ENCODE assay signal across 8 mouse cellular contexts in genomic region chr12:70110375-70111116, GRCm38 (mm10). TPM values are rescaled to one million over a fixed set of nuclear protein-coding genes. Genes with fewer than 3 reads are reported as not detected.
DNase-seq lines count a peak whose midpoint lies in the region; ATAC-seq lines count a peak whose summit lies in the region.

No protein-coding gene starts in this region.

- WGBS in heart, embryonic 10.5 days, result 11% methylated on average over 23 of the region's 23 CpGs
- WGBS in embryonic facial prominence, embryonic 15.5 days, result 11% methylated on average over 23 of the region's 23 CpGs
- WGBS in intestine, embryonic 14.5 days, result 9% methylated on average over 23 of the region's 23 CpGs
- 7% methylated on average over 23 of the region's 23 CpGs for WGBS in midbrain, embryonic 15.5 days

- DNase-seq in heart, embryonic 10.5 days (ENCODE audit: low spot score), result no peak
- no peak for DNase-seq in heart, postnatal 14 days
- DNase-seq in intestine, embryonic 14.5 days (ENCODE audit: low spot score), result peak; percentile 69
- no peak for DNase-seq in retina, embryonic 14.5 days (ENCODE audit: low spot score)
- DNase-seq in adrenal gland, postnatal 10 days, result no peak

- no peaks in the 10 kb centered on the region for H3K36me3 ChIP-seq in heart, embryonic 10.5 days
- H3K36me3 ChIP-seq in embryonic facial prominence, embryonic 15.5 days, result no peaks in the 10 kb centered on the region
- H3K36me3 ChIP-seq in intestine, embryonic 14.5 days (ENCODE audit: control insufficient read depth, insufficient read depth, low read length), result no peaks in the 10 kb centered on the region
- H3K36me3 ChIP-seq in midbrain, embryonic 15.5 days (replicated peaks), result no peaks in the 10 kb centered on the region

- intact Hi-C loops in heart, postnatal 14 days (cut with DNase I), result loop anchor here (5.0 kb wide), 1 partner anchor 37 kb away; no protein-coding TSS in a partner anchor

- peak; percentile 18 for ATAC-seq in CD4-positive, CD25-positive, alpha-beta regulatory T cell, adult 4 months
- no peak for ATAC-seq in embryonic facial prominence, embryonic 15.5 days (ENCODE audit: insufficient number of reproducible peaks, low FRiP score, low TSS enrichment, low read depth)
- no peak for ATAC-seq in intestine, embryonic 14.5 days (replicated peaks; ENCODE audit: low FRiP score, low TSS enrichment, low read depth)
- ATAC-seq in midbrain, embryonic 15.5 days (replicated peaks), result peak; percentile 11; the same call in 1 of the 2 replicates

- peak overlapping the region; percentile 75 for H3K9ac ChIP-seq in embryonic facial prominence, embryonic 15.5 days
- H3K9ac ChIP-seq in intestine, embryonic 14.5 days (ENCODE audit: low read length), result peak overlapping the region; percentile 93
- H3K9ac ChIP-seq in midbrain, embryonic 15.5 days, result peak overlapping the region; percentile 84

- peak overlapping the region; percentile 98 for H3K4me3 ChIP-seq in heart, embryonic 10.5 days
- H3K4me3 ChIP-seq in embryonic facial prominence, embryonic 15.5 days (replicated peaks), result peak overlapping the region; percentile 89
- peak overlapping the region; percentile 88 for H3K4me3 ChIP-seq in intestine, embryonic 14.5 days (ENCODE audit: low read depth, low read length)
- peak overlapping the region; percentile 72 for H3K4me3 ChIP-seq in midbrain, embryonic 15.5 days

- no peaks in the 10 kb centered on the region for H3K9me3 ChIP-seq in heart, embryonic 10.5 days
- H3K9me3 ChIP-seq in embryonic facial prominence, embryonic 15.5 days (replicated peaks), result no peaks in the 10 kb centered on the region
- no peaks in the 10 kb centered on the region for H3K9me3 ChIP-seq in intestine, embryonic 14.5 days (ENCODE audit: control insufficient read depth, low read length)
- H3K9me3 ChIP-seq in midbrain, embryonic 15.5 days, result no peaks in the 10 kb centered on the region

- peaks cover 24% of the 10 kb centered on the region for H3K27me3 ChIP-seq in heart, embryonic 10.5 days (ENCODE audit: insufficient read depth, poor library complexity, severe bottlenecking)
- 0 out of 2 replicates have a peak, but pooled peaks cover 3% of the 10 kb centered on the region for H3K27me3 ChIP-seq in embryonic facial prominence, embryonic 15.5 days
- no peaks in the 10 kb centered on the region for H3K27me3 ChIP-seq in intestine, embryonic 14.5 days (replicated peaks; ENCODE audit: control insufficient read depth, insufficient read depth, low read length)
- H3K27me3 ChIP-seq in midbrain, embryonic 15.5 days (replicated peaks), result no peaks in the 10 kb centered on the region

- peak overlapping the region; percentile 97 for H3K27ac ChIP-seq in heart, embryonic 10.5 days
- no peak overlapping the region for H3K27ac ChIP-seq in embryonic facial prominence, embryonic 15.5 days (replicated peaks)
- peak overlapping the region; percentile 89 for H3K27ac ChIP-seq in intestine, embryonic 14.5 days (ENCODE audit: low read depth)
- H3K27ac ChIP-seq in midbrain, embryonic 15.5 days, result peak overlapping the region; percentile 85

- peak overlapping the region; percentile 84 for H3K4me2 ChIP-seq in embryonic facial prominence, embryonic 15.5 days (replicated peaks)
- peak overlapping the region; percentile 97 for H3K4me2 ChIP-seq in intestine, embryonic 14.5 days (ENCODE audit: low read length)
- peak overlapping the region; percentile 84 for H3K4me2 ChIP-seq in midbrain, embryonic 15.5 days

- peaks cover 42% of the 10 kb centered on the region for H3K4me1 ChIP-seq in heart, embryonic 10.5 days
- peaks cover 49% of the 10 kb centered on the region for H3K4me1 ChIP-seq in embryonic facial prominence, embryonic 15.5 days
- peaks cover 34% of the 10 kb centered on the region for H3K4me1 ChIP-seq in intestine, embryonic 14.5 days (replicated peaks; ENCODE audit: control insufficient read depth, insufficient read depth, low read length)
- peaks cover 52% of the 10 kb centered on the region for H3K4me1 ChIP-seq in midbrain, embryonic 15.5 days

RNA-seq across cellular contexts. Expression of gene Nin, which starts 3.0 kb away (rescaled TPM):
- 5.9 and 9.1 TPM in 2 replicates for polyA plus RNA-seq in heart, embryonic 10.5 days (2016; fragmentation: Nextera tagmentation; extraction: Ambion mirVana)
- total RNA-seq in heart, postnatal 14 days (2021), result 10 to 100 TPM; 21.8 to 26.1 TPM
- polyA plus RNA-seq in CD4-positive, CD25-positive, alpha-beta regulatory T cell, adult 4 months (2017; shearing (Covaris generic)), result 10 to 100 TPM; 26.6 to 27.3 TPM
- polyA plus RNA-seq in embryonic facial prominence, embryonic 15.5 days (2015; fragmentation: Nextera tagmentation; extraction: Ambion mirVana), result 13.9 and 14.8 TPM in 2 replicates
- polyA plus RNA-seq in intestine, embryonic 14.5 days (2014; fragmentation: Nextera tagmentation; extraction: Ambion mirVana), result 18.5 and 21.2 TPM in 2 replicates
- polyA plus RNA-seq in midbrain, embryonic 15.5 days (2015; fragmentation: Nextera tagmentation; extraction: Ambion mirVana), result 14.1 and 15.9 TPM in 2 replicates
- 10 to 100 TPM; 29.5 to 38.3 TPM for total RNA-seq in adrenal gland, postnatal 10 days (2021)

RNA-seq across cellular contexts. Expression of gene Abhd12b, which starts 43.4 kb away (rescaled TPM):
- polyA plus RNA-seq in heart, embryonic 10.5 days (2016; fragmentation: Nextera tagmentation; extraction: Ambion mirVana), result not detected in 2 replicates
- total RNA-seq in heart, postnatal 14 days (2021), result not detected
- polyA plus RNA-seq in CD4-positive, CD25-positive, alpha-beta regulatory T cell, adult 4 months (2017; shearing (Covaris generic)), result 1 to 10 TPM; 1.1 to 4.1 TPM
- 1.00 and 1.1 TPM in 2 replicates for polyA plus RNA-seq in embryonic facial prominence, embryonic 15.5 days (2015; fragmentation: Nextera tagmentation; extraction: Ambion mirVana)
- polyA plus RNA-seq in intestine, embryonic 14.5 days (2014; fragmentation: Nextera tagmentation; extraction: Ambion mirVana), result 0.49 and 0.71 TPM in 2 replicates
- polyA plus RNA-seq in midbrain, embryonic 15.5 days (2015; fragmentation: Nextera tagmentation; extraction: Ambion mirVana), result 0.27 and 0.28 TPM in 2 replicates
- total RNA-seq in adrenal gland, postnatal 10 days (2021), result not detected

Comparison
In these comparisons a context has a peak if more than half of its experiments do, and no peak if none do; other contexts are left out.
1. ATAC-seq: peak in CD4-positive, CD25-positive, alpha-beta regulatory T cell, adult 4 months (single experiment) and midbrain, embryonic 15.5 days (single experiment); none in embryonic facial prominence, embryonic 15.5 days (single experiment) and intestine, embryonic 14.5 days (single experiment).
2. Peak in every context shown above with its lines, with median percentiles within 50 percentile points of each other: H3K4me3 ChIP-seq, H3K4me2 ChIP-seq and H3K9ac ChIP-seq.